Mouse (Mus musculus): Measurements from ENCODE around the gene Pcbp4.

Gene Pcbp4

GRCm38 (mm10) chr9:106444836-106445235 lies 8.3 kb upstream of the Pcbp4 start:
- DNase-seq (ENCODE audit: low spot score in 2 of 2) = no peak

DNA sequence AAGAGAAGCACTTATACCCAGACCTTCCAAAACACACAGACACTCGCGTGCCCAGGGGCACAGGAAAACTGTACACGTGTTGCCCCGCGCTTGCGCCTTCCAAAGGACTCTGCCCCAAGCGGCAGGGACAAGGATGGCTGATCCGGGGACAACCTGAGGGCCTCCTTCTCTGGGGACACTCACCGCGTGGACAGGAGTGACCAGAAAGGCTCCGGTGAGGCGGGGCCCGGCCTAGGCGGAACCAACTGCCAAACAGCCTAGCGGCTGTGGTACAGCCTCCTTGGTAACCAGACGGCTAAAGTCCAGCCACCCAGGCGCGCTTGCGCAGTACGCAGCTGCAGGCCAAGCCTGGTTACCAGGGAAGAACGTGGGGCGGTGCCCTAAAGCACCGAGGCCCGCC lies 5.7 kb upstream of the Pcbp4 start, which contains the start of the genes Abhd14b and Abhd14a:
TSS of gene Abhd14b (plus strand) at position 112 of the 400 bp plus-strand sequence.
TSS of gene Abhd14a (minus strand) at position 331 of the 400 bp plus-strand sequence.
- peak; percentile 65 to 80 for DNase-seq (ENCODE audit: low spot score in 2 of 2)

GRCm38 (mm10) chr9:106447951-106448350 lies 5.1 kb upstream of the Pcbp4 start:
- DNase-seq (ENCODE audit: low spot score in 2 of 2) = no peak

- peak in 1 of 2 experiments; percentile 72 for DNase-seq (ENCODE audit: low spot score in 2 of 2)
These were observed 4.5 kb upstream of the Pcbp4 start for GRCm38 (mm10) chr9:106448498-106449031.

- DNase-seq (ENCODE audit: low spot score in 2 of 2) = no peak
These were observed 3.1 kb upstream of the Pcbp4 start for GRCm38 (mm10) chr9:106449947-106450346.

GRCm38 (mm10) chr9:106450661-106451060 lies 2.4 kb upstream of the Pcbp4 start:
- DNase-seq (ENCODE audit: low spot score in 2 of 2) = no peak

GRCm38 (mm10) chr9:106451298-106451697 lies 1.8 kb upstream of the Pcbp4 start:
- no peak for DNase-seq (ENCODE audit: low spot score in 2 of 2)

DNA sequence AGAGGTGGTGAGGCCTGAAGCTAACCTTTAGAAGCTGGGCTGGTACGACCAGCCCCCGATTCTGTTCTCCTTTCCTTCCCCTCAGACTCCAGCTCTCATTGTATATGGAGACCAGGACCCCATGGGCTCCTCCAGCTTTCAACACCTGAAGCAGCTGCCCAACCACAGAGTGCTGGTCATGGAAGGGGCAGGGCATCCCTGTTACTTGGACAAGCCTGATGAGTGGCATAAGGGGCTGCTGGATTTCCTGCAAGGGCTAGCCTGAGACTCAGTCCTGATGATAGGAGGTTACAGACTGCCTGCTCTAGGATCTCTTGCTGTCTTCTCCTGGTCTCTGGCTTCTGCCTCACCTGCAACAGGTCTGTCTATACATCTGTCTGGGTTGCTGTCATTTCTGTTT lies 1.2 kb upstream of the Pcbp4 start:
- DNase-seq (ENCODE audit: low spot score in 2 of 2) = no peak

GRCm38 (mm10) chr9:106452351-106452750 lies 740 bp upstream of the Pcbp4 start:
- no peak for DNase-seq (ENCODE audit: low spot score in 2 of 2)

DNA sequence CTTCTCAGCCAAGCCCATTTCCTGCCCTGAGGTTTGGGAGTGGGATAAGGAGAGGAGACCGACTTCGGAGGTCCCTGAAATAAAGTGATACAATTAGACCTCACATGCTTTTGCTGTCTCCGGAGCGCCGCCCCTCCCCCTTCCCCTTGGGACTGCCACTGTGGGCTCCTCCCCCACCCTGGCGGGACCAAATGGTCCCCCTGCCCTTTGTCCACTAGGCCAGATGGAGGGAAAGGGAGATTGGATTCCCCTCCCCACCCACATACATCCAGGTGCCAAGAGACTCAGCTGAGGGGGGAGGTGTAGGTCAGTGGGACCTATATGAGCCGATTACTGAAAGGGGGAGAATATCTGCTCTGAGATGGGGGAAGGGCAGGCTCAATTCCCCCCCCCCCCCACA lies 270 bp upstream of the Pcbp4 start:
- DNase-seq (ENCODE audit: low spot score in 2 of 2) = no peak

GRCm38 (mm10) chr9:106454071-106454761 lies 1.1 kb downstream of the Pcbp4 start:
- DNase-seq (ENCODE audit: low spot score in 2 of 2) = no peak

- DNase-seq (ENCODE audit: low spot score in 2 of 2) = no peak
These were observed 2.0 kb downstream of the Pcbp4 start for GRCm38 (mm10) chr9:106454888-106455681.

DNA sequence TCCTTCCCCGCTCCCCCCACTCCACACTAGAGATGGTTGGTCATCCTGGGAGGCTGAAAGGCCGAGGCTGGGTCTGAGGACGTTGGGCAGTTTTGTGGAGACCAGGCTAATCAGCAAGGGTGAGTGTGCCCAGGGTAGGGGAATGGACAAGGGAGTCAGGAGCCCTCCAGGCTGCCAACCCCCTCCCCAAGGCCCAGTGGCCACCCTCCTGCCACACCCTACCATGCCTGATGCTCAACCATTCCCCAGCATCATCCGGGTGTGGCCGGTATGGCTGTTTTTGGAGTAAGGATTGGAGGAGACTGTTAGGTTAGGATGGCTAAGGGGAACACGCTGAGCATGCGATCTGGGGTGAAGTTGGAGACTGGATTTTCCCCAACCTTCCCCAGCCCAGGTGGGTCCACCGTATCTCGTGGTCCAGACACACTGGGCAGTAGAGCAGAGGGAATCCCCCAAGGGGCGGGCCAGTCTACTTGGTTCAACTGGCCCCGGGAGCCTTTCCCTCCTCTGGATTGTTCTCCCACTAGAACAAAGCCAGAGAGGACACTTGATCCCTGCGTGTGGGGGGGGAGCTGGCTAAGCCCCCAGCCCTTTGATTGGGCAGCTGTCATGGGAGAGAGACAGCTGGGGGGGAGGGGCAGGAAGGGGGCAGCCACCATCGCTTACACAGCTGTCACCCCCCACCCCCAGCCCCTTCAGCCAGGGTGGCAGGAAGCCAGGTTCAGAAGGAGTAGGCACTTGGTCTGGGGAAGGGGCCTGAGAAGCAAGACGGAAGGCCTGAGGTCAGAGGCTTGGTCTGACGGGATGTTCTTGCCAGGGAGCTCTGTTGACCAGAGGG lies 3.5 kb downstream of the Pcbp4 start:
- no peak for DNase-seq (ENCODE audit: low spot score in 2 of 2)

DNA sequence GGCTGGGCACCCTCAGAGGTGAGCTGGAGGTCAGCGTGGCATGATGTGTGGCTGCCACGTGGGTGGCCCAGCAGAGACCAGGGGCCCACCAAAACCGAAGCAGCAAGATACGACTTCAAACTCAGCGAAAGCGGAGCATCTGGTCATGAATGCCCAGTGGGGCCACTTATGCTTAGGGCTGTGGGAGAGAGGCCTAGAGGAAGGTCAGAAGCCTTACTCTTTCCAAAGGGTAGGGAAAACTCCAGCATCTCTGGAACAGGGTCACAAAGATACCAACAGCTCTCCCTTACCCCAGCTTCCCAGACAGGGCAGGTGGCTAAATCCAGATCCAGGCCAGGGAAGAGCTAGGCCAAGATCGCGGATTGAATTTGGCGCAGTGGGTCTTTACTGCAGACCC lies 4.1 kb downstream of the Pcbp4 start:
- DNase-seq (ENCODE audit: low spot score in 2 of 2) = no peak

DNA sequence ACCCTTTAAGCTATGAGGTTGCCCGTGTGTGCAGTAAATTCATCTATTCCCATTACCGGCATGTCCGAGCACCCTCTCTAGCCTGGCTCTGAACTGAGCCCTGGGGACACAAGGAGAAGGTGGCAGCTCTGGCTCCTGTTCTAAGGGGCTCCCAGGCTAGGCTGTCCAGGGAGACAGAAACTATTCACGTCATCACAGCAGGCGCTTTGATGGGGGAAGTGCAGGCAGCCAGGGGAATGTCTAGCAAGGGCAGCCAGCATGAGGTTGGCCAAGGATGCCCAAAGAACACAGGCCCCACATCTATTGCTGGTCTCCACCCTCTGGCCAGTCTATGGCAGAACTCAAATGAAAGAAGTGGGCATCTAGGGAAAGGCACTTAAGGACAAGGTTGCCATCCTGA lies 4.8 kb downstream of the Pcbp4 start:
- no peak for DNase-seq (ENCODE audit: low spot score in 2 of 2)

DNA sequence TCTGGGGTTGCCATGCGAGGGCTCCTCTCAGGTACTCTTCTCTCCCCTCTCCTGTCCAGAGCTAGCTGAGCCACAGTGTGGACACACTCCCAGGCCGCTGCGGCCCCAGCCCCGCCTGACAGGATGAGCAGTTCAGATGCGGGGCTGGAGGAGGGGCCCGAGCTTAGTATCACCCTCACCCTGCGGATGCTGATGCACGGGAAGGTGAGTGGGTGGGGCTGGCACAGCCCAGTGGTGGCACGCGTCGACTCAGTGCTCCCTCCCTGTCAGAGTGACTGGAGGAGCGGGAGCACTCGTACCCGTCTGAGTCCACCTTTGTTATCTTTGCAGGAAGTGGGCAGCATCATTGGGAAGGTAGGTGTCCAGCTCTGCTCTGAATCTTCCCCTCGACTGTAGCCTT lies 6.9 kb downstream of the Pcbp4 start:
- no peak for DNase-seq (ENCODE audit: low spot score in 2 of 2)

GRCm38 (mm10) chr9:106460401-106461025 lies 7.4 kb downstream of the Pcbp4 start:
- DNase-seq (ENCODE audit: low spot score in 2 of 2) = no peak

- DNase-seq (ENCODE audit: low spot score in 2 of 2) = no peak
These were observed 7.9 kb downstream of the Pcbp4 start for GRCm38 (mm10) chr9:106461026-106461415.

DNA sequence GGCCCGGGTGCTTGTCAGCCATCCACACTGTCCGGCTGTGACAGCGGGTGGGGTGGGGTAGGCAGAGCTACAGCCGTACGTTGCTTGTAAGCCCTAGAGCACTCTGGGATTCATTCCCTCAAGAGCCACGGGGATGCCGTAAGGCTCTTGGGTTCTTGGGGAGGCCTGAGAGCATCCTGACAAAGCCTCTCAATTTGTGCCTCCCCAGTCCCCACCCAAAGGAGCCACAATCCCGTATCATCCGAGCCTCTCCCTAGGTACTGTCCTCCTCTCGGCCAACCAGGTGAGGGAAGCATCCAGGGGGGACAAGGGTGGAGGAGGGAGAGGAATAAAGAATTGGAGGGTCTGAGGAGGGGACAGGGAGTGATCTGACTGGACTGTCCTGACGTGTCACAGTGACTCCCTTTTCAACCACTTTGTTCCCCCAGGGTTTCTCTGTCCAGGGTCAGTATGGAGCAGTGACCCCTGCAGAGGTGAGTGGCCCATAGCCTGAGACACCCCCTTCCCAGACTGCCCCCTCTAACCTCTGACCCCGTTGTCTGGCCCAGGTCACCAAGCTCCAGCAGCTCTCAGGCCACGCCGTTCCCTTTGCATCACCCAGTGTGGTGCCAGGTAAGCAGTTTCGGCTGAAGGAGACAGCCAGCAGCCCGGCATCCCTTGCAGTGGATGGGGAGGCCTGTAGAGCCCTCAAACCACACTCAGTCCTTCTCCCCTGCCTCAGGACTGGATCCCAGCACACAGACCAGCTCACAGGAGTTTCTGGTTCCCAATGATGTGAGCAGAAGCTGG lies 8.7 kb downstream of the Pcbp4 start:
- DNase-seq (ENCODE audit: low spot score in 2 of 2) = no peak

DNA sequence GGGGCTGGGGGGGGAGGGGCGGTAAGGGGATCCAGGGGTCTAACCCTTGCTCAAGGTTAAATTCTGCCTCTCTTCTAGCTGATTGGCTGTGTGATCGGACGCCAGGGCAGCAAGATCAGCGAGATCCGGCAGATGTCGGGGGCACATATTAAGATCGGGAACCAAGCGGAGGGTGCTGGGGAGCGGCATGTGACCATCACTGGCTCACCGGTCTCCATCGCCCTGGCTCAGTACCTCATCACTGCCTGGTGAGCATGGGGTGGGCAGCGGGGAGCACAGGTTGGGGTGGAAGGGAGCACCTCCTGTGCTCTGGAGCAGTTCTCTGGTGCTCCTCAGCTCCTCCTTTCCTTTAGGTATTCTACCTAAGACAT lies 9.3 kb downstream of the Pcbp4 start:
- DNase-seq (ENCODE audit: low spot score in 2 of 2) = no peak

All from spleen, postnatal 10 days (tissue).